Mouse (Mus musculus) heart, adult 18-20 months (tissue): ENCODE results near the gene Eif2b3. TPM values are rescaled to one million over a fixed set of nuclear protein-coding genes. Genes with fewer than 3 reads are reported as not detected.

Source experiments
- DNase-seq, 2 experiments: peaks; one replicate each; pipeline ENCODE4 v3.0.0; 2021 to 2022; ENCODE audit warnings: mixed read lengths in 1 of 2
- total RNA-seq, 2 experiments: library from RNA; stranded (reverse); gene quantifications; 2 replicates each; pipeline ENCODE4 v1.2.3; 2021

Eif2b3 gene
- total RNA-seq, 2 experiments from 2014 or later: 16.5 to 16.8 TPM

GRCm38 (mm10) chr4:117123546-117124217 lies 104.5 kb downstream of the Eif2b3 start:
- DNase-seq: no peak

- DNase-seq: no peak
Measured at GRCm38 (mm10) chr4:117124218-117124517, 105.0 kb downstream of the Eif2b3 start.

GRCm38 (mm10) chr4:117124518-117125347 lies 105.5 kb downstream of the Eif2b3 start:
- peak; percentile 71 to 77 for DNase-seq

GRCm38 (mm10) chr4:117125348-117125909 lies 106.2 kb downstream of the Eif2b3 start, which contains the start of gene Btbd19:
Gene Btbd19 (minus strand): TSS chr4:117125725.
- peak; percentile 86 to 89 for DNase-seq

- peak; percentile 87 to 96 for DNase-seq
Measured at GRCm38 (mm10) chr4:117125910-117126674, 106.9 kb downstream of the Eif2b3 start.

GRCm38 (mm10) chr4:117126675-117127290 lies 107.6 kb downstream of the Eif2b3 start, which contains the start of gene Tctex1d4:
Gene Tctex1d4 (plus strand): TSS chr4:117126794.
- DNase-seq: peak; percentile 26 to 49

GRCm38 (mm10) chr4:117127991-117128686 lies 108.9 kb downstream of the Eif2b3 start:
- no peak for DNase-seq

- no peak for DNase-seq
Measured at GRCm38 (mm10) chr4:117130790-117131189, 111.6 kb downstream of the Eif2b3 start.

- DNase-seq: no peak
Measured at GRCm38 (mm10) chr4:117131198-117131597, 112.0 kb downstream of the Eif2b3 start.

GRCm38 (mm10) chr4:117131890-117132793 lies 112.9 kb downstream of the Eif2b3 start:
- no peak for DNase-seq

- no peak for DNase-seq
Measured at GRCm38 (mm10) chr4:117132794-117133143, 113.6 kb downstream of the Eif2b3 start.

GRCm38 (mm10) chr4:117133366-117133796 lies 114.2 kb downstream of the Eif2b3 start:
- peak in 1 of 2 experiments; percentile 28 for DNase-seq

- peak; percentile 98 to 99 for DNase-seq
Measured at GRCm38 (mm10) chr4:117133817-117134600, 114.8 kb downstream of the Eif2b3 start, which contains the start of gene Plk3. Gene Plk3 (minus strand): TSS chr4:117133963.

GRCm38 (mm10) chr4:117134601-117134995 lies 115.4 kb downstream of the Eif2b3 start:
- no peak for DNase-seq

GRCm38 (mm10) chr4:117136034-117136433 lies 116.8 kb downstream of the Eif2b3 start:
- no peak for DNase-seq
